Mouse (Mus musculus): ENCODE measurements around the gene Capn12.

GRCm38 (mm10) chr7:28881199-28881598 lies at the start of gene Capn12:
- TF ChIP-seq CTCF (IDR thresholded peaks at IDR 0.05; ENCODE audit: low read depth, low read length): no peak
- TF ChIP-seq POLR2A (IDR thresholded peaks at IDR 0.05; ENCODE audit: extremely low read depth, insufficient read depth, low read length): no peak

Measured in liver, adult 2 months (tissue).